Mouse (Mus musculus) cortical plate, adult 2 months (tissue): ENCODE results near the gene Sh3glb1. TPM values are rescaled to one million over a fixed set of nuclear protein-coding genes. Genes with fewer than 3 reads are reported as not detected.
A peak's percentile ranks its signal among the peaks of the same experiment; 100 is the strongest.
"Not testable (repeated sequence)": the region's sequence is repeated elsewhere in the genome, so short reads cannot be mapped to it uniquely, and the experiment has no call there.

ENCODE experiments used
- H3K27ac ChIP-seq: fragments of 200-500 bp; 2 replicates; pipeline ENCODE4 v1.5.1; 2012; ENCODE audit warnings: low read length, control low read depth, inconsistent platforms; ENCODE audit not compliant: insufficient read depth
- H3K4me1 ChIP-seq: fragments of 200-500 bp; 2 replicates; pipeline ENCODE4 v1.6.1; 2011; ENCODE audit warnings: low read length; ENCODE audit not compliant: control insufficient read depth, insufficient read depth
- H3K4me3 ChIP-seq: fragments of 200-500 bp; 2 replicates; pipeline ENCODE4 v1.5.1; 2011; ENCODE audit warnings: mild to moderate bottlenecking, low read length, control low read depth; ENCODE audit not compliant: insufficient read depth
- CTCF ChIP-seq: fragments of 200-500 bp; IDR thresholded peaks from 2 replicates; pipeline ENCODE4 v1.5.1; 2011; ENCODE audit warnings: mild to moderate bottlenecking, control low read depth, low read length; ENCODE audit not compliant: insufficient read depth; ENCODE audit errors: extremely low read depth
- POLR2A ChIP-seq: fragments of 200-500 bp; IDR thresholded peaks from 2 replicates; pipeline ENCODE4 v1.6.1; 2011; ENCODE audit warnings: mild to moderate bottlenecking, low read length, control low read depth; ENCODE audit not compliant: insufficient read depth; ENCODE audit errors: extremely low read depth
- polyA plus RNA-seq: library from polyadenylated mRNA; depleted of rRNA; stranded (reverse); fragments of >200 nt; gene quantifications from 2 replicates; pipeline ENCODE4 v1.2.3, GENCODE M21; 2012

The Sh3glb1 gene
- polyA plus RNA-seq, 1 experiment = 27.3 TPM

DNA sequence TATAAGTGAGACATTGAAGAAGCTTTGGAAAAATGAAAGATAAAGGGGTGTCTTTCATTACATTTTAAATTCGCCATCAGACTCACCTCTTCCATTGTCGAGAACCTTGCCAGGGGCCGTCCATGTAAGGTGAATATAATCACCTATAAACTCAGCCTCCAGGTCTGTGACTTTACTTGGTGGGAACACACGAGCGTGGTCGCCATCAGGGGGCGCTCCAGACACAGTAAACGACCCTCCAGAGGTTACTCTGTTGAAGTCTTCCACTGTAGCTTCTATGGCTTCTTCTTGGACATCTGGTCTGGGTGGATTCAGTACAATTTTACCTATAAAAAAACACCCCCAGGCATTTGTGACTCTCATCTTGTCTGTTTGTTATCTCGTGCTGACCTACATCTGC, 16.7 kb upstream of the Sh3glb1 start:
- TF ChIP-seq CTCF (peak; percentile 32), POLR2A (no peak)
- Histone ChIP-seq H3K27ac (no peak overlapping the region), H3K4me3 (no peak overlapping the region), H3K4me1 (no peaks in the 10 kb centered on the region)

DNA sequence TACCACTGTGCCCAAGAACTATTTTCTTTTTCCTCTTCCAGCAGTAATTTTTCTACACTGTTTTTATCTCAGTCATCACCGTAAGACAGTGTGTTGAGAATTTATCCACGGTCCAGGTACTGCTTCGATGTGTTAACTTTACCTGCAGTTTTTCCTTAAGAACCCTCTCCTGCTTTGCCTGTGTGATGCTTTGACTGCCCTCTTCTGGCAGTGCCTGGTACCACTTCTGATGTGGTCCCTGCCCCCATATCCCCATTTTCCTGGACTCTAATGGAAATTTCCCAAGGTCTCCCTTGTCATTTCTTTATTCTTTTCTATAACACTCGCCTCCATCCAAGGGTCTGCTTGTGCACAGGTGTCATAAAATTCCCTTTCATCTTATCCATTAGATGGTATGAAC, 3.3 kb upstream of the Sh3glb1 start:
- H3K27ac ChIP-seq = no peak overlapping the region
- TF ChIP-seq POLR2A = no peak
- peak; percentile 71 for TF ChIP-seq CTCF
- H3K4me1 ChIP-seq = peaks cover 3% of the 10 kb centered on the region
- H3K4me3 ChIP-seq = no peak overlapping the region

DNA sequence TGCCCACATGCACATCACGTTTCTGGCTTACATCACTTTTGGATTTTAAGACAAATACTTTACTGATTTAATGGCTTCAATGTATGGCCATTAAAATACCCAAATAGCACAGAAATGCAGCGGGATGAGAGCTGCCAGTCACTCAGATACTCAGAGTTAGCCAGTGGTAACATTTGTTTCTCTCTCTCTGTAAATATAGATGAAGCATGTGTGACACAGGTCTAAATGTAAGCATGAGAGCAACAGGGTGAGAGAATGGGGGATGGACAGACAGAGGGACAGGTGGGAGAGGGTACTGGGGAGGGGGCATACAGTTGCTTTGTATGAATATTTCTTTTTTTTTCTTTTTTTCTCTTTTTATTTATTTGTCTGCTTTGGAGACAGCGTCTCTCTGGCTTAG, 2.4 kb upstream of the Sh3glb1 start:
- H3K4me1 ChIP-seq, H3K27ac ChIP-seq, H3K4me3 ChIP-seq: not testable (repeated sequence)

DNA sequence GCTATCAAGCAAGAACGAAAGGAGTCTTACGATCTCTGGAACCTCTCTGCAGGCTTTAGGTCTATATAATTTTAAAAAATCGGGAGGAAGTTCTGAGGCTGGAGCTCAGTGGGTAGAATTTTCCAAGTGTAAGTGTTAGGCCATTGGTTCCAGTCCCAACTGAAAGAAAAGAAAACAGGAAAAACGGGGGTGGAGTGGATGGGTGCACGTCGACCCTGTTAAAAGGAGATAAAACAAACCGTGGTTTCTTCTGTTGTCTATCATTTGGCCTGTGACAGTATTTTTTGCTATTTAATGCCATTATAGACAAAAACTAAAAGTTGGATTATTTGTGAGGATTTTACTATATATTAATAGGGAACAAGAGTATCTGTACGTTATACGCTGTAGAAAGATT, 1.7 kb upstream of the Sh3glb1 start:
- Histone ChIP-seq H3K4me3 (no peak overlapping the region), H3K27ac (no peak overlapping the region), H3K4me1 (peaks cover 3% of the 10 kb centered on the region)
- TF ChIP-seq CTCF = no peak
- TF ChIP-seq POLR2A = no peak

DNA sequence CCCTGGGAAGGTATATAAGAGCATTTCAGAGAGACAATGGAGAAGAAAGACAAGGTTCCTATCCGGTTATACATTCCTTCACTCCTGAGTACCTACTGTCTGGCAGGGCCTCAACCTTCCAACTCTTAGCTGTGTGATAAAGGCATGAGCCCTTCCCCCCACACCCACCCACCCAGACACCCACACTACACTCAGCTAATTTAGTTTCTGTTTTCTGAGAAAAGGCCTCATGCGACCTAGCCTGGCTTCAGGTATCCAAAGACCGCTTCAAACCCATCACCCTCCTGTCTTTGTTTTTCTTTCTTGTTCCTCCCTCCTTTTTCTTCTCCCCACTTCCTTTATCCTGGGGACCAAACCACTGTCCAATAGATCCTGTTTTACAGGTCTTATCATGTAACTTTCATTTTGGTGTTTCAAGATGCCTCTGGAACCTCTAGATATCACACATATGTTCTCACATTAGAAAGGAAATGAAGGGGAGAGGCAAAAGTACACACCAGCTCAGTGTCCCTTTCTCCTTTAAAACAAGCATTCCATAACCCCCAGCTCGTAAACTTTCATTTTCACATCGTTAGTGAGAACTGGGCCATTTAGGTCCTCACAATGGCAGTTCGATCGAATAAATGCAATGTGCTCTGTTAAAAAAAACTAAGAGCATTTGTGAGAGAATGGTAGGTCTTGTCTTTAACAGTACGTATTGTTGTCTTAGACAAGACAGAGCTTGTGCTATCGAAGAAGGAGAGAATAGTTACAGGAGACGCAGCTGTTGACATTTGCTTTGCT, 1.1 kb upstream of the Sh3glb1 start:
- peak overlapping the region; percentile 98 for H3K4me3 ChIP-seq
- peaks cover 3% of the 10 kb centered on the region for H3K4me1 ChIP-seq
- peak overlapping the region; percentile 83 for H3K27ac ChIP-seq
- TF ChIP-seq CTCF (no peak), POLR2A (no peak)

DNA sequence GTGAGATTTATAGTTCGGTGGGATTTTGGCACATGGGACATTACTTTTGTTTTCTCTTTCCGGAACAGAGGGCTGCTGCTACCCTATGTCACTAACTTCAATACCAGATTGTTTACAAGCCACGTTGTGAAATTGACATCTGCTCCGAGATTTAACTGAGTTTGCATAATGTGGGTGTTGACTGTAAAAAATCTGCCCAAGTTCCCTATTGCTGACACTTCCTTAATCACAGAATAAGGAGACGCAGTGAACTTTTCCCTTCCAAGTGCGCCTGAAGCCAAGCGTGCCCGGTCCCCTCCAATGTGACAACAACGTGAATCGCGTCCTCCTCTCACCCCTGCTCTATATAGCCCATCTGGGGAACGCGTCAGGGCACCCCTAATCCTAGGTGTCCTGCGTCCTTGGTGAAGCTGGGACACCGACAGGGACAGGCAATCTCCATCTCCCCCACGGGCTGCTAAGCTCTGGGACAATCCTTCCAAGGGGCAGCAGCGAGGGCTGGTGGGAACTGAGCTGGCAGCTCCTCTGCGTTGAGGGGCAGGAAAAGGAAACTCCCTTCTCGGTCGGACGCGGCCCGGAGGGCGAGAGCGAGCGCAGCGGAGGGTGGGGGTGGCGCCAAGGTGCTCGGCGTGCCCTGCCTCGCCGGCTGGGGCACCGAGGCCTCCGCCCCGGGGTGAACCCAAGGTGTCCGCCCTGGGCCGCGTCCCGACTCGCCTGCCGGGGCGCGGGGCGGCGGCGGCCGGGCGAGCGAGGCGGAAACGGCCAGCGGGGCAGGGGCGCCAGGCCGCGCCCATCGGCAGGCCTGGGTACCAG, 841 bp downstream of the Sh3glb1 start:
- no peak for TF ChIP-seq POLR2A
- TF ChIP-seq CTCF = no peak
- Histone ChIP-seq H3K4me1 (peaks cover 8% of the 10 kb centered on the region), H3K27ac (peak overlapping the region; percentile 98), H3K4me3 (peak overlapping the region; percentile 98)

DNA sequence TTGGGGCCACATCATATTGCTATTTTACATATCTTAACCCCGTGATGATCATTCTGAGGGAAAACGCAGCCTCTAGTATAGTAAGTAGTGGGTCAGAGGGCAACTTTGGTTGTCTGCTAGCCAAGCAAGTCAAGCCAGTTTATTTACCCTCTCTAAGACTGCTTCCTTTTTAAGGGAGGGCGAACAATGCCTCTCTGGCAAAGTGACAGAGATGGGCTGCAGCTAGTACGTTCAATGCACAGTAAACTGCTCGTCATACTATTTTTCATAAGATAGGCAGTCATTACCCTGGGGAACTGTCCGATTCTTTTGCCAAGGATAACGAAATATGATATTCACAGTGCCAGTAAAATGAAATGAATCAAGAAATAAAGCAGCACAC, 1.4 kb downstream of the Sh3glb1 start:
- peaks cover 10% of the 10 kb centered on the region for H3K4me1 ChIP-seq
- peak overlapping the region; percentile 98 for H3K4me3 ChIP-seq
- H3K27ac ChIP-seq = peak overlapping the region; percentile 98
- no peak for TF ChIP-seq CTCF
- no peak for TF ChIP-seq POLR2A

DNA sequence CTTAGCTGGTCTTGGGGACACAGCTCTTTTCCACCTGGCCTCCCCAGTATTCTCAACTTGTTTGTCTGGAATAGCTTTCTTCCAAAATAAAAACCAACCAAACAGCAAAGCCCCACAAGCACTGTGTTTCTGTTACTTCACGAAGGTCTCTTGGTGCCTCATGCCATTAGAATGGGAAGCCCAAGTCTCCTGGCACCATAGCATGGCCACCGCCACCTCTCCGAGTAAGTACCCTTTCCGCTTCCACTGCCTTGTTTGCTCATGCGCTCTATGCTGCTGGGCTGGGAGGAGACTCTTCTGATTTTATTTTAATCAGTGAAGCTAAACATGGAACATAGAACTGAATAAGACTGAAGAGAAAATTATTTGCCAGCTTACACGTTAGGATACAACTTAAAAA, 2.3 kb downstream of the Sh3glb1 start:
- Histone ChIP-seq H3K4me1 (peaks cover 10% of the 10 kb centered on the region), H3K4me3 (no peak overlapping the region; the same call in 1 of the 2 replicates)
- TF ChIP-seq POLR2A = no peak
- TF ChIP-seq CTCF = no peak

DNA sequence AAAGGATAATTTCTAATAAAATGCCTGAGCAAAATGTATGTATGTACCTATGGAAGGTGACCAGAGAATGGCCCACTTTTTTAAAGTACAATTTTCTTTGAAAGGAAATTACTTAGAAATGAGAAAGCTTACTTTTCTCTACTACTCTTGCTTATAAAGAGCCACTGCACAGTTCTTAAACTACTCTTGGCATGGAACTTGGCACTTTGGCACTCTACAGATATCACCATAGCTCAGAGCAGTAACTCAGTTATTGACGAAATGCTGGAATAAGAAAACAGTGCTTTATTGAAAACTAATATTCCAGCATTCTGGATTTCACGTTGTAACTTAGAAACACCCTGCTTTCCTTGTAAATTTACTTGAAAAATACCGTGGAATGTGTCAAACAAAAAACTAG, 3.0 kb downstream of the Sh3glb1 start:
- H3K27ac ChIP-seq = no peak overlapping the region
- TF ChIP-seq CTCF (no peak), POLR2A (no peak)
- H3K4me1 ChIP-seq = peaks cover 10% of the 10 kb centered on the region
- H3K4me3 ChIP-seq = no peak overlapping the region

More for the DNA sequence above, 2.3 kb downstream of the Sh3glb1 start:
- no peak overlapping the region for H3K27ac ChIP-seq

DNA sequence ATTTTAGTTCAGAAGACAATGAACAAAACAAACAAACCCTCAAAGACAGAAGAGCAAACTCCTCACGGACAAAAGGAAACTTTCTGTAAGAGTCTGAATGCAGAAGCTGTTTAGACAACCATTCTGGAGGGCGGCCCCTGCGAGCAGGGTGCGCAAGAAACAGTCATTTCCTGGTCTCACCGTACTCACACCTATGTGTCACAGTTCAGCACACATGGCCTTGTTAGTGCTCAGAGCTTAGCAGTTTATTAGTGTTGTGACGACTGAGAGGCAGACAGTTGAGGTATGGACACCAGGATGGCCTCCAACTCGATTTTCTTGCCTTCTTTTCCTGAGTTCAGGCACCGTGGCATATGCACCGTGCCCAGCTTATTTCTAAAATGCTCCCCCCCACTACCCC, 4.2 kb downstream of the Sh3glb1 start:
- Histone ChIP-seq H3K4me1 (peaks cover 10% of the 10 kb centered on the region), H3K27ac (0 out of 2 replicates have a peak overlapping the region, but pooled peaks have one; percentile 8), H3K4me3 (no peak overlapping the region)
- TF ChIP-seq POLR2A = no peak
- no peak for TF ChIP-seq CTCF
